Mouse (Mus musculus) gastrocnemius, postnatal 25 days (tissue): Measurements from ENCODE around the gene Dcaf4. TPM values are rescaled to one million over a fixed set of nuclear protein-coding genes. Genes with fewer than 3 reads are reported as not detected.
A peak's percentile ranks its signal among the peaks of the same experiment; 100 is the strongest.

Source experiments
- DNase-seq: peaks from one replicate; pipeline ENCODE4 v3.0.0; 2022
- total RNA-seq, 2 experiments: library from RNA; stranded (reverse); gene quantifications; 1 replicate in 1 of 2; 2 replicates in 1 of 2; pipeline ENCODE4 v1.2.3; 2021

Gene Dcaf4
- total RNA-seq, 2 experiments from 2014 or later: 16.5 to 22.3 TPM

GRCm38 (mm10) chr12:83495961-83496282 is 24.3 kb upstream of the Dcaf4 start:
- DNase-seq: no peak

GRCm38 (mm10) chr12:83496336-83496735 is 23.9 kb upstream of the Dcaf4 start:
- DNase-seq: no peak

- no peak for DNase-seq
These were observed 23.5 kb upstream of the Dcaf4 start for GRCm38 (mm10) chr12:83496736-83497135.

- no peak for DNase-seq
These were observed 22.3 kb upstream of the Dcaf4 start for GRCm38 (mm10) chr12:83497959-83498358.

GRCm38 (mm10) chr12:83499256-83499655 is 21.0 kb upstream of the Dcaf4 start:
- DNase-seq: no peak

- no peak for DNase-seq
These were observed 18.1 kb upstream of the Dcaf4 start for GRCm38 (mm10) chr12:83502190-83502589.

GRCm38 (mm10) chr12:83506543-83506942 is 13.7 kb upstream of the Dcaf4 start:
- no peak for DNase-seq

GRCm38 (mm10) chr12:83510586-83510985 is 9.7 kb upstream of the Dcaf4 start:
- DNase-seq: no peak

GRCm38 (mm10) chr12:83512783-83513182 is 7.5 kb upstream of the Dcaf4 start:
- DNase-seq: no peak

GRCm38 (mm10) chr12:83513185-83513584 is 7.1 kb upstream of the Dcaf4 start:
- no peak for DNase-seq

- DNase-seq: no peak
These were observed 6.0 kb upstream of the Dcaf4 start for GRCm38 (mm10) chr12:83514216-83514615.

GRCm38 (mm10) chr12:83517580-83517979 is 2.7 kb upstream of the Dcaf4 start:
- no peak for DNase-seq

- no peak for DNase-seq
These were observed 817 bp downstream of the Dcaf4 start for GRCm38 (mm10) chr12:83521083-83521482.

- DNase-seq: no peak
These were observed 2.8 kb downstream of the Dcaf4 start for GRCm38 (mm10) chr12:83523056-83523455.

- no peak for DNase-seq
These were observed 3.6 kb downstream of the Dcaf4 start for GRCm38 (mm10) chr12:83523892-83524291.

- peak; percentile 63 for DNase-seq
These were observed 4.1 kb downstream of the Dcaf4 start for GRCm38 (mm10) chr12:83524329-83524728.

GRCm38 (mm10) chr12:83525822-83526544 is 5.7 kb downstream of the Dcaf4 start:
- DNase-seq: no peak

GRCm38 (mm10) chr12:83527816-83528215 is 7.5 kb downstream of the Dcaf4 start:
- no peak for DNase-seq

- DNase-seq: no peak
These were observed 8.4 kb downstream of the Dcaf4 start for GRCm38 (mm10) chr12:83528665-83529064.

GRCm38 (mm10) chr12:83531992-83532391 is 11.7 kb downstream of the Dcaf4 start:
- no peak for DNase-seq

- no peak for DNase-seq
These were observed 12.7 kb downstream of the Dcaf4 start for GRCm38 (mm10) chr12:83532966-83533365.

GRCm38 (mm10) chr12:83534190-83534589 is 13.9 kb downstream of the Dcaf4 start:
- DNase-seq: no peak

- DNase-seq: no peak
These were observed 15.2 kb downstream of the Dcaf4 start for GRCm38 (mm10) chr12:83535428-83535827.

- DNase-seq: no peak
These were observed 15.8 kb downstream of the Dcaf4 start for GRCm38 (mm10) chr12:83536039-83536438.

GRCm38 (mm10) chr12:83543997-83544396 is 23.7 kb downstream of the Dcaf4 start:
- no peak for DNase-seq
